Mouse (Mus musculus) forebrain, embryonic 10.5 days (tissue): ENCODE measurements around the gene Fam243. TPM values are rescaled to one million over a fixed set of nuclear protein-coding genes. Genes with fewer than 3 reads are reported as not detected.

ENCODE experiments used
- DNase-seq: peaks from one replicate; pipeline ENCODE4 v3.0.0-alpha.2; 2017; ENCODE audit warnings: low spot score; ENCODE audit errors: extremely low spot score
- H3K27ac ChIP-seq: fragments of 300-500 bp; sonication (generic); 2 replicates; pipeline ENCODE4 v1.5.1; 2016; ENCODE audit warnings: mild to moderate bottlenecking
- H3K27me3 ChIP-seq: fragments of 300-500 bp; sonication (generic); 2 replicates; pipeline ENCODE4 v1.6.1; 2016; ENCODE audit warnings: mild to moderate bottlenecking; ENCODE audit not compliant: poor library complexity, severe bottlenecking
- H3K36me3 ChIP-seq: fragments of 300-500 bp; sonication (generic); replicated peaks from 2 replicates; pipeline ENCODE4 v1.6.1; 2016; ENCODE audit warnings: mild to moderate bottlenecking, moderate library complexity
- H3K4me1 ChIP-seq: fragments of 300-500 bp; sonication (generic); 2 replicates; pipeline ENCODE4 v1.6.1; 2016
- H3K4me3 ChIP-seq: fragments of 300-500 bp; sonication (generic); 2 replicates; pipeline ENCODE4 v1.5.1; 2016; ENCODE audit warnings: mild to moderate bottlenecking, moderate library complexity
- H3K9me3 ChIP-seq: fragments of 300-500 bp; sonication (generic); 2 replicates; pipeline ENCODE4 v1.6.1; 2016; ENCODE audit warnings: mild to moderate bottlenecking, moderate library complexity
- WGBS: fragments of 180-500 bp; shearing (Covaris S2); methylation state at CpG from one replicate; pipeline ENCODE4 v1.1.7; 2016; 5-methylcytosine and 5-hydroxymethylcytosine counted together
- polyA plus RNA-seq: library from polyadenylated mRNA; unstranded; fragments of >200 nt; fragmentation: Nextera tagmentation; extraction: Ambion mirVana; gene quantifications from 2 replicates; pipeline ENCODE4 v1.2.1, GENCODE M21; 2016

Fam243 gene
- polyA plus RNA-seq, 1 experiment from 2014 or later = not detected

GRCm38 (mm10) chr16:92346297-92346916, 25.2 kb upstream of the Fam243 start:
- Histone ChIP-seq H3K9me3 (no peaks in the 10 kb centered on the region), H3K4me3 (no peak overlapping the region), H3K27ac (peak overlapping the region; percentile 69), H3K4me1 (peaks cover 16% of the 10 kb centered on the region), H3K36me3 (no peaks in the 10 kb centered on the region), H3K27me3 (no peaks in the 10 kb centered on the region)
- no peak for DNase-seq
- WGBS = 72% methylated on average over 13 of the region's 13 CpGs

- no peak for DNase-seq
- Histone ChIP-seq H3K36me3 (no peaks in the 10 kb centered on the region), H3K9me3 (no peaks in the 10 kb centered on the region), H3K27ac (0 out of 2 replicates have a peak overlapping the region, but pooled peaks have one; percentile 30), H3K27me3 (no peaks in the 10 kb centered on the region; the same call in 1 of the 2 replicates), H3K4me3 (no peak overlapping the region), H3K4me1 (peaks cover 29% of the 10 kb centered on the region)
- WGBS = 70% methylated on average over 11 of the region's 11 CpGs
These were observed 23.9 kb upstream of the Fam243 start for GRCm38 (mm10) chr16:92345177-92345576.

DNA sequence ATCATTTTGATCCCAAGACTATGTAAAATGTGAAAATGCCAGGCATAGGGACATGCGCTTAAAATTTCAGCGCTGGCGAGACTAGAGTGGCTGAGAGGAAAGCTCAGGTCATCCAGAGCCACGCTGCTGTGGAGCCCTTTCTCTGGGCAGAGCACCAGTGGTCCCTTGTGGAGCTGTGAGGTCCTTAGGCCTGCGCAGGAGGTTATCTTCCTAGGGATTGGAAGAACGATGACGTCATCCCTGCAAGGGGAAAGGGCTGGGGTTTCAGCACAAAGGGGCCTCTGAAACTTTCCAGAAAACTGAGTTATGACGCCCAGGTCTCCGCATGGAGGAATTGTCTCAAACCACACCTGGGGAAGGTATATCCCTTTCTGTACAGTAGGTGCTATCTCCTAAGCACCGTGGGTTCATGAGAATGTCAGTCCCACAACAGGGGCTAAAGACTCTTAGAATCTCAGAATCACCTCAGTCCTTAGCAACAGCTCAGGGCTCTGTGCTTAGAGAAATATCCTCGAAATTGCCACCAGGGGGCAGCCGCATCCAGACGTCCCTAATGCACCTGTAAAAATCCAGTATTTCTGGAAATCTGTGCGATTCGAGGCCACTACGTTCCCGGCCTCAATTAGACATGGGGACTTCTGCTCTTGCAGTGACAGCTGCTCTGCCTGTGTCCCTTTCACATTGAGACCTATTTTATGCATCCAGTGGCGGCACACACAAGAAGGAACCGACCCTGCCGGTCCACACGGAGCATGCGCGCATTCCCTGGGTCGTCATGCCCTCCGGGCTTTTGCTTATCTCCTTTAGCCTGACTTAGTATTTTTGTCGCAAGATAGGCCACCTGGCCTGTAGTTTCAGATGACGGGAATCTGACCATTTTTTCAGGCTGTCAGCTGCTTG, 19.6 kb upstream of the Fam243 start:
- Histone ChIP-seq H3K27me3 (peaks cover 11% of the 10 kb centered on the region), H3K27ac (peak overlapping the region; percentile 62), H3K36me3 (no peaks in the 10 kb centered on the region), H3K4me1 (peaks cover 28% of the 10 kb centered on the region), H3K4me3 (peak overlapping the region; percentile 46), H3K9me3 (no peaks in the 10 kb centered on the region)
- peak; percentile 72 for DNase-seq
- 34% methylated on average over 27 of the region's 27 CpGs for WGBS

- Histone ChIP-seq H3K36me3 (no peaks in the 10 kb centered on the region), H3K27ac (0 out of 2 replicates have a peak overlapping the region, but pooled peaks have one; percentile 13), H3K4me1 (peaks cover 41% of the 10 kb centered on the region), H3K4me3 (no peak overlapping the region), H3K27me3 (peaks cover 26% of the 10 kb centered on the region), H3K9me3 (no peaks in the 10 kb centered on the region)
- DNase-seq = peak; percentile 84
- WGBS = 10% methylated on average over 9 of the region's 9 CpGs
These were observed 15.0 kb upstream of the Fam243 start for GRCm38 (mm10) chr16:92336280-92336679.

DNA sequence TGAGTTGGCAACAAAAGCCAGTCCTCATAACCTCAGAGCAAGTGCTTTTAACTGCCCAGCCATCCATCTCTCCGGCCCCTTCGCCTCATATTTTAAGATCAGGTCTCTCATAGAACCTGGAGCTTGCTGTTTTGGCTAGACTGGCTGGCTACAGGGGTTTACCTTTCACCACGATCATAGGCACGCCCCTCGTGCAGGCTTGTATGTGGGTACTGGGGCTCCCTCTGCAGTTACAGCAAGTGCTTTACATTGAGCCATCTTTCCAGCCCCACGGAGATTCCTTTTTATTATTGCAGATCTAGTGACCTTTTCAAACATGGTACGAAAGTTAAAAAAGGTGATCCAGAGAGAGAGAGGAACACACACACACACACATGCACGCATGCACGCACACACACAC, 13.4 kb upstream of the Fam243 start:
- Histone ChIP-seq H3K36me3 (no peaks in the 10 kb centered on the region), H3K9me3 (no peaks in the 10 kb centered on the region), H3K4me1 (peaks cover 31% of the 10 kb centered on the region), H3K27ac (no peak overlapping the region), H3K27me3 (peaks cover 26% of the 10 kb centered on the region), H3K4me3 (no peak overlapping the region)
- 65% methylated on average over 9 of the region's 9 CpGs for WGBS
- no peak for DNase-seq

DNA sequence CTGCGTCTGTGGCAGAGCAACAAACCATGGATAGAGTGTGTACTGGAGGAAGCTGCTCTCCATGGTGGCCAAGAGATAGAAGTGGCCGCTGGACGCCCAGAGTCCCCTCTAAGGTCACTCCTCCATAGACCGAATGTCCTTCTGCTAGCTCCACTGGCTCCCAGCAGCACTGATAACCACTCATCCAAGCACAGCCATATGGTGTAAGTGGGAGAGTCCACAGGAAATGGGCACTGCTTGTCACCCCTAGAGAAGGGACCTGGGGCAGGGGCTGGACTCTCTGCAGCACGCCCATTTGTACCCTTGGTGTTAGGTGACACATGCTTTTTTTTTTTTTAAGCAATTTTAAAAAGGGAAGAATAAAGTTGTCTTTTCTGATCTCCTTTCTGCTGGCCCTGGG, 9.7 kb upstream of the Fam243 start:
- WGBS = 85% methylated on average over 5 of the region's 5 CpGs
- Histone ChIP-seq H3K36me3 (no peaks in the 10 kb centered on the region), H3K27ac (no peak overlapping the region)

DNA sequence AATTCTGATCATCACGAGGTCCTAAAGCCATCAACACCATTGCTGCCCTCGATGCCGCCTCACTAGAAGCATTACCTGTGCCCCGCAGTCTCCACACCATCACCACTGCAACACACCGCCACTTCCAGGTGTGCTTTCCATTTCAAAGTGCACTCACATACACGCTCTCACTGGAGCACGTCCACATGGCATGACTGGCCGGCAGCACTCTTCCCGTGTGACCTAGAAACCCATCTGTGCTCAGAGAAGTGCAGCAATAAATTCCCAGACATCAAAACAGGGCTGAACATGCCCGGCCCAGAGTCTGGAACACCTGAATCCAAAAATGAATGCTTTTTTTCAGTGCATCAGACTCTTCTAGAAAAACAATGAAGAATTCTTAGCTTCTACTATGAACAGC, 6.7 kb upstream of the Fam243 start:
- Histone ChIP-seq H3K27me3 (peaks cover 11% of the 10 kb centered on the region), H3K4me3 (no peak overlapping the region), H3K9me3 (no peaks in the 10 kb centered on the region), H3K27ac (no peak overlapping the region), H3K36me3 (no peaks in the 10 kb centered on the region), H3K4me1 (peaks cover 37% of the 10 kb centered on the region)
- DNase-seq = no peak
- WGBS = 94% methylated on average over 10 of the region's 10 CpGs

More for the DNA sequence above, 9.7 kb upstream of the Fam243 start:
- DNase-seq = no peak
- Histone ChIP-seq H3K9me3 (no peaks in the 10 kb centered on the region), H3K4me3 (no peak overlapping the region), H3K4me1 (peaks cover 28% of the 10 kb centered on the region), H3K27me3 (peaks cover 21% of the 10 kb centered on the region)

DNA sequence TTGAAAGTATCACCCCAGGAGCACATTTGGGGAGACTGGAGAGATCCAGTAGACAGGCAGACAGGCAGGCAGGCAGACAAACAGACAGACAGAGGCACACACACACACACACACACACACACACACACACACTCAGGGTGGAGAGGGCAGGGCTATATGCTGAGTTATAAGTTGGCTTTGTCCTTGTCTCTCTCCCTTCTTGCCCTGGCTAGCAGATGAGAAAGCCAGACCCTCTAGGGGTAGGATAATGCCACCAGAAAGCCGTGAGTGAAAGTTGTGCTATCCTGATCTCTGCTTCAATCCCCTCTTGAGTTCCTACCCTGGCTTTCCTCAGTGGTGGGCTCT, 3.8 kb upstream of the Fam243 start:
- Histone ChIP-seq H3K9me3 (no peaks in the 10 kb centered on the region), H3K4me3 (no peak overlapping the region), H3K4me1 (peaks cover 24% of the 10 kb centered on the region), H3K27me3 (peaks cover 15% of the 10 kb centered on the region), H3K27ac (peak overlapping the region; percentile 56; the same call in 1 of the 2 replicates), H3K36me3 (no peaks in the 10 kb centered on the region)
- WGBS = 43% methylated on average over 1 of the region's 1 CpGs
- DNase-seq = no peak

DNA sequence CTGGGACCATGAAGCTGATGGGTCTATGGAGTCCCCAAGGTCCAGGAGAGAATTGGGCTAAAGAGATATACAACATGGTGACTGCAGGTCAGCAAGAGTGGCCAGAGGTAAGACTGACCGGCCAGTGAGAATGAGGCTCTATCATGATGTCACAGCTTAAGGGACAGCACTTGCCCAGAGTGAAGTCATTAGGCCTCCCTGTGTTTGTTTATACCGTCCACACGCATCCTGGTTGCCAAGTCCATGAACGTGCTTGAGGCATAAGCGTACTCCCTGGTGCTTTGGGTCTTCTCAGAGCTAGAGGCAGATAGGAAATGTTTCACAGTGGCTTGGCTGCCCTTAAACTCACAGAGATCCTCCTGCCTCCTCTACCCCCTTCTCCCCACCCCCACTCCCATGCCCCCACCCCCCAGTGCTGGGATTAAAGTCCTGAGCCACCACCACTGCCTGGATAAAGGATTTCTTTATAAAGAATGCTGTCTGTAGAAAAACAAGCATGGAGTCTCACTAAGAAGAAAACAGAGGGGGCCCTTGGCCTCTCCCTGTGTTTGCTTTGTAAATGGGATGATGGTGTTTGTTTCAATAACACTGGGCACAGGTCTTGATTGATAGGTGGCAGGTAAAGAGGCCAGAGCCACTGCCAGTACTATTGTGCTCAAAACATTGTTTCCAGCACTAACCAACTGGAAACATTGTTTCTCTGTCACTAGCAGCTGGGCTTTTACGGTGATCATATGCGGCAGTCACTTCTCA, 3.2 kb upstream of the Fam243 start:
- H3K27me3 ChIP-seq = peaks cover 15% of the 10 kb centered on the region
- 37% methylated on average over 7 of the region's 7 CpGs for WGBS
- peak overlapping the region; percentile 56; the same call in 1 of the 2 replicates for H3K27ac ChIP-seq
- no peaks in the 10 kb centered on the region for H3K9me3 ChIP-seq
- peaks cover 22% of the 10 kb centered on the region for H3K4me1 ChIP-seq
- DNase-seq = no peak
- H3K36me3 ChIP-seq = no peaks in the 10 kb centered on the region
- H3K4me3 ChIP-seq = no peak overlapping the region

GRCm38 (mm10) chr16:92320361-92320760, 880 bp downstream of the Fam243 start:
- DNase-seq = no peak
- whole genome bisulfite sequencing = 90% methylated on average over 3 of the region's 3 CpGs
- H3K4me3 ChIP-seq = no peak overlapping the region
- H3K27ac ChIP-seq = no peak overlapping the region
- H3K9me3 ChIP-seq = peaks cover 5% of the 10 kb centered on the region; the same call in 1 of the 2 replicates
- no peaks in the 10 kb centered on the region; the same call in 1 of the 2 replicates for H3K36me3 ChIP-seq
- H3K27me3 ChIP-seq = 0 out of 2 replicates have a peak, but pooled peaks cover 4% of the 10 kb centered on the region
- peaks cover 14% of the 10 kb centered on the region for H3K4me1 ChIP-seq

GRCm38 (mm10) chr16:92319353-92320109, 1.7 kb downstream of the Fam243 start:
- no peak overlapping the region for H3K27ac ChIP-seq
- no peak overlapping the region for H3K4me3 ChIP-seq
- 66% methylated on average over 20 of the region's 20 CpGs for WGBS
- H3K27me3 ChIP-seq = 0 out of 2 replicates have a peak, but pooled peaks cover 4% of the 10 kb centered on the region
- H3K9me3 ChIP-seq = peaks cover 5% of the 10 kb centered on the region; the same call in 1 of the 2 replicates
- H3K36me3 ChIP-seq = no peaks in the 10 kb centered on the region; the same call in 1 of the 2 replicates
- no peak for DNase-seq
- peaks cover 7% of the 10 kb centered on the region for H3K4me1 ChIP-seq
